Mouse (Mus musculus) heart, postnatal 10 days (tissue): ENCODE data around the gene Acot8. TPM values are rescaled to one million over a fixed set of nuclear protein-coding genes. Genes with fewer than 3 reads are reported as not detected.

ENCODE experiments used
- DNase-seq, 2 experiments: peaks; one replicate each; pipeline ENCODE4 v3.0.0; 2021
- intact Hi-C: fragments of 180-260 bp; cut with DNase I; formaldehyde crosslinking; loops from one replicate; pipeline ENCODE4 v1.15.1; 2025
- total RNA-seq, 2 experiments: library from RNA; stranded (reverse); gene quantifications; 2 replicates each; pipeline ENCODE4 v1.2.3; 2021

Acot8 gene
- total RNA-seq, 2 experiments from 2014 or later = 12.6 to 13.4 TPM

GRCm38 (mm10) chr2:164761971-164762370 is 42.7 kb downstream of the Acot8 start:
- intact Hi-C loops = no loop called here
- DNase-seq = no peak

- DNase-seq = no peak
These were observed 43.2 kb downstream of the Acot8 start for GRCm38 (mm10) chr2:164761502-164761901.

GRCm38 (mm10) chr2:164760059-164760833 is 44.4 kb downstream of the Acot8 start:
- DNase-seq = no peak
- intact Hi-C loops = no loop called here

More at GRCm38 (mm10) chr2:164761502-164761901, 43.2 kb downstream of the Acot8 start:
- intact Hi-C loops = no loop called here

GRCm38 (mm10) chr2:164758692-164759091 is 46.0 kb downstream of the Acot8 start:
- DNase-seq = no peak
- intact Hi-C loops = no loop called here

- DNase-seq = no peak
- intact Hi-C loops = no loop called here
These were observed 46.8 kb downstream of the Acot8 start for GRCm38 (mm10) chr2:164757841-164758240.

- intact Hi-C loops = no loop called here
These were observed 49.9 kb downstream of the Acot8 start for GRCm38 (mm10) chr2:164754800-164755199.

GRCm38 (mm10) chr2:164754105-164754504 is 50.6 kb downstream of the Acot8 start:
- intact Hi-C loops = no loop called here
- DNase-seq = no peak

More at GRCm38 (mm10) chr2:164754800-164755199, 49.9 kb downstream of the Acot8 start:
- DNase-seq = peak; percentile 53 to 63

GRCm38 (mm10) chr2:164752454-164752853 is 52.2 kb downstream of the Acot8 start:
- intact Hi-C loops = no loop called here

GRCm38 (mm10) chr2:164748991-164749390 is 55.7 kb downstream of the Acot8 start:
- DNase-seq = no peak
- intact Hi-C loops = no loop called here

More at GRCm38 (mm10) chr2:164752454-164752853, 52.2 kb downstream of the Acot8 start:
- DNase-seq = no peak

GRCm38 (mm10) chr2:164748191-164748590 is 56.5 kb downstream of the Acot8 start:
- intact Hi-C loops = no loop called here

GRCm38 (mm10) chr2:164746693-164747092 is 58.0 kb downstream of the Acot8 start:
- no peak for DNase-seq
- intact Hi-C loops = loop anchor here (2.0 kb wide), 1 partner anchor 20 kb away; no protein-coding TSS in a partner anchor

More at GRCm38 (mm10) chr2:164748191-164748590, 56.5 kb downstream of the Acot8 start:
- DNase-seq = no peak

- intact Hi-C loops = loop anchor here (2.0 kb wide), 1 partner anchor 21 kb away; no protein-coding TSS in a partner anchor
- peak; percentile 95 to 98 for DNase-seq
These were observed 58.7 kb downstream of the Acot8 start, which contains the start of the genes Wfdc3 and Dnttip1 for GRCm38 (mm10) chr2:164745843-164746479. Gene Wfdc3, minus strand, starts transcription at chr2:164745931. Gene Dnttip1, plus strand, starts transcription at chr2:164745983.

GRCm38 (mm10) chr2:164744987-164745386 is 59.7 kb downstream of the Acot8 start:
- intact Hi-C loops = no loop called here
- DNase-seq = no peak

Other genes starting within 250 kb of the Acot8 start
- gene Wfdc2, start 242.5 kb downstream of the Acot8 start, total RNA-seq = 1 to 10 TPM in 1 of 2 experiments, under 1 TPM in 1; 0.84 to 1.0 TPM
- not detected for gene Spint3, start 231.4 kb downstream of the Acot8 start, total RNA-seq
- gene Wfdc6a, start 219.4 kb downstream of the Acot8 start, total RNA-seq = not detected
- gene Eppin, start 211.3 kb downstream of the Acot8 start, total RNA-seq = not detected
- gene Wfdc6b, start 191.4 kb downstream of the Acot8 start, total RNA-seq = not detected
- gene Wfdc8, start 191.3 kb downstream of the Acot8 start, total RNA-seq = not detected
- gene Wfdc16, start 166.1 kb downstream of the Acot8 start, total RNA-seq = not detected
- gene Wfdc10, start 148.8 kb downstream of the Acot8 start, total RNA-seq = not detected
- gene Wfdc9, start 148.3 kb downstream of the Acot8 start, total RNA-seq = not detected
- gene Wfdc11, start 130.8 kb downstream of the Acot8 start, total RNA-seq = not detected
- not detected for gene Wfdc13, start 119.8 kb downstream of the Acot8 start, total RNA-seq
- not detected for gene Spint4, start 106.4 kb downstream of the Acot8 start, total RNA-seq
- gene Spint5, start 89.6 kb downstream of the Acot8 start, total RNA-seq = not detected
- gene Wfdc3, start 59.0 kb downstream of the Acot8 start, total RNA-seq = under 1 TPM; 0.17 to 0.40 TPM
- gene Dnttip1, start 58.9 kb downstream of the Acot8 start, total RNA-seq = 10 to 100 TPM; 35.8 to 38.5 TPM
- gene Ube2c, start 35.0 kb downstream of the Acot8 start, total RNA-seq = 10 to 100 TPM; 31.7 to 32.5 TPM
- under 1 TPM in 1 of 2 experiments, not detected in 1; 0.52 TPM for gene Tnnc2, start 24.9 kb downstream of the Acot8 start, total RNA-seq
- gene Snx21, start 19.1 kb downstream of the Acot8 start, total RNA-seq = 10 to 100 TPM; 25.9 to 26.3 TPM
- 1 to 10 TPM; 2.1 to 2.9 TPM for gene Zswim3, start 216 bp upstream of the Acot8 start, total RNA-seq
- gene Zswim1, start 17.8 kb upstream of the Acot8 start, total RNA-seq = 1 to 10 TPM; 5.2 to 5.3 TPM
- under 1 TPM; 0.55 to 0.69 TPM for gene Spata25, start 23.7 kb upstream of the Acot8 start, total RNA-seq
- gene Ctsa, start 28.0 kb upstream of the Acot8 start, total RNA-seq = 100 to 1,000 TPM; 108 to 116 TPM
- gene Neurl2, start 28.6 kb upstream of the Acot8 start, total RNA-seq = 10 to 100 TPM; 26.4 to 35.8 TPM
- gene Pltp, start 52.8 kb upstream of the Acot8 start, total RNA-seq = 10 to 100 TPM; 39.1 to 40.9 TPM
- 10 to 100 TPM; 42.2 to 45.1 TPM for gene Pcif1, start 74.4 kb upstream of the Acot8 start, total RNA-seq
- gene Zfp335, start 106.9 kb upstream of the Acot8 start, total RNA-seq = 10 to 100 TPM; 11.5 to 12.2 TPM
- gene Mmp9, start 135.9 kb upstream of the Acot8 start, total RNA-seq = under 1 TPM; 0.47 to 0.89 TPM
- under 1 TPM; 0.72 to 0.79 TPM for gene Slc12a5, start 155.9 kb upstream of the Acot8 start, total RNA-seq
- 10 to 100 TPM; 24.6 to 26.1 TPM for gene Ncoa5, start 230.0 kb upstream of the Acot8 start, total RNA-seq